Mouse (Mus musculus) gastrocnemius, adult 8-10 months (tissue): ENCODE data around the gene Depp1. TPM values are rescaled to one million over a fixed set of nuclear protein-coding genes. Genes with fewer than 3 reads are reported as not detected.
"Not testable (repeated sequence)": the region's sequence is repeated elsewhere in the genome, so short reads cannot be mapped to it uniquely, and the experiment has no call there.

Experiments used
- DNase-seq, 2 experiments: peaks; one replicate each; pipeline ENCODE4 v3.0.0; 2022; ENCODE audit warnings: low spot score in 2 of 2
- total RNA-seq, 4 experiments: library from RNA; stranded (reverse); gene quantifications; 2 replicates each; pipeline ENCODE4 v1.2.4; 2022

Depp1 gene
- 10 to 100 TPM in 1 of 4 experiments, 1 to 10 TPM in 3; 3.5 to 31.5 (median 5.1) TPM for total RNA-seq

DNA sequence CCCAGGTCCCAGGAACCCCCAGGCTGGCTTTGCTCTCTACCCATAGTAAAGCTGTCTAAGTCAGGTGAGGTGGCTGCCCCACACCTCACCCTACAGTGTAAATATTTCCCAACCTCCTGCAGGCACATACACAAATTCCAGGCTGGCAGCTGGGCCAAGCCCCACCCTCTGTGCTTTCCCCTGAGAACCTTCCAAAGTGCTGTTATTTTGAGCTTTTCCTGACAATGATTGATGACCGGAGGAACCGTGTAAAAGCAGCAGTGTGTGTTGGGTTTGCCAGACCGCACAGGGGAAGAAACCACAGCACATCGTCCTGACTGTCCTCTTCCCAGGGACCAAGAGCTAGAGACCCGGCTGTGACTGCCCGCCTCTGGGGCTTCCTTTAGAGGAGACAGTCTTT is at the start of gene Depp1:
TSS of gene Depp1 (plus strand) at position 204 of the 400 bp plus-strand sequence.
- peak; percentile 34 to 65 for DNase-seq

DNA sequence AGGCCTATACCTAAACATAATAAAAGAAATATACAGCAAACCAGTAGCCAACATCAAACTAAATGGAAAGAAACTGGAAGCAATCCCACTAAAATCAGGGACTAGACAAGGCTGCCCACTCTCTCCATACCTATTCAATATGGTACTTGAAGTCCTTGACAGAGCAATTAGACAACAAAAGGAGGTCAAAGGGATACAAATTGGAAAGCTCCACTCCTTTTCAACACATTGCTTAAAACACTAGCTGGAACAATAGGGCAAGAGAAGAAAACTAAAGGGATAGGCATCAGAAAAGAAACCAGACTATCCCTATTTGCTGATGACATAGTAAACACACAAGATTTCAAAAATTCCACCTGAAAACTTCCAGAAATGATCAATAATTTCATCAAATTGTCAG is 49.4 kb upstream of the Depp1 start:
- DNase-seq, result not testable (repeated sequence)

GRCm38 (mm10) chr6:116607230-116607629 is 43.2 kb upstream of the Depp1 start:
- DNase-seq, result no peak

- DNase-seq, result no peak
These were observed 34.7 kb upstream of the Depp1 start for GRCm38 (mm10) chr6:116615719-116616118.

GRCm38 (mm10) chr6:116618073-116618472 is 32.3 kb upstream of the Depp1 start:
- no peak for DNase-seq

- no peak for DNase-seq
These were observed 28.9 kb upstream of the Depp1 start for GRCm38 (mm10) chr6:116621318-116622023.

GRCm38 (mm10) chr6:116626417-116626816 is 24.0 kb upstream of the Depp1 start:
- not testable (repeated sequence) for DNase-seq

DNA sequence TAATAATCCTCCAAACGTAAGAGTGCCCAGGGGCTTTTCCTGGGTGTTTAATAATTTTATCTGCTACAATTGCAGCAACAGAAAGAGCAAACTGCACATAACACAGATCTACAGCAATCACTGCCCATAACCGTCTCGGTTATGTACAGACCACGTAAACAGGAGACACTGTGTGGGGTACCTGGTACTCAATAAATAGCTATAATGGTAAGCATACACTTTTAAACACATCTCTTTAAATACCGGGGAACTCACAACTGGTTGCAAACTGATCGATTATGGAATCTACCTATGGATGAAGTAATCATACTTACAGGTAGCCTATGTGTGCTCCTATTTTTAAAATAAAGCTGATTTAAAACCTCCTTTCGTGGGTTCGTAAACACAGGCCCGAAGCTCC is 22.3 kb upstream of the Depp1 start:
- no peak for DNase-seq

DNA sequence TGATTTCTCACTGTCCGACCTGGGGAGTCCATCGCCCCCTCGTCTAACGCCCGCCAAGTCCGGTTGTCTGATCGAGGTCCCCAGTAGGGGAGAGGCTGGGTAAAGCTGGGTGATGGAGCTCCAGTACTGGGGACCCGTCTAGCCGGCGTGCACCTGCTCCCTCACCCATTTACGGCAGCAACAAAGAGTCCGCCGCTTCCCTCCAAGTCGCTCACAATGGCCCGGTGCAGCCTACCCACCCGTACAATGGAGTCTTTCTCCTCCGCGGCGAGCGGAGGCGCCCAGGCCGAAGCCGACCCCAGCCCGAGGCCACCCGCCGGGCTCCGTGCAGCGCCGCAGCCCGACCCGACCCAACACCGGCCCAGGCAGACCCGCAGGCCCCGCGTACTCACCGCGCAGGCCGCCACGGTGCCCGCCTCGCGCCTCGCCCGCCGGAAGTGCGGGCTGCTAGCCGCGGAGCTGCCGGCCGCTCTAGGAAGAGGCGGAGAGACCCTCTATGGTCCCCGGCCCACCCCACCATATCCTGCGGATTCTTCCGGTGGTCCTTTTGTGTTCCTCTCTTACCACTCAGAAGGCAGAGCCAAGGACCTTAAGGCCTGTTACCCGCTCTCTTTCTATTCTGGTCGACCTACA is 21.8 kb upstream of the Depp1 start, which contains the start of gene Zfp422:
TSS of gene Zfp422 (minus strand) at position 461 of the 633 bp plus-strand sequence.
- DNase-seq, result peak in 1 of 2 experiments; percentile 33

DNA sequence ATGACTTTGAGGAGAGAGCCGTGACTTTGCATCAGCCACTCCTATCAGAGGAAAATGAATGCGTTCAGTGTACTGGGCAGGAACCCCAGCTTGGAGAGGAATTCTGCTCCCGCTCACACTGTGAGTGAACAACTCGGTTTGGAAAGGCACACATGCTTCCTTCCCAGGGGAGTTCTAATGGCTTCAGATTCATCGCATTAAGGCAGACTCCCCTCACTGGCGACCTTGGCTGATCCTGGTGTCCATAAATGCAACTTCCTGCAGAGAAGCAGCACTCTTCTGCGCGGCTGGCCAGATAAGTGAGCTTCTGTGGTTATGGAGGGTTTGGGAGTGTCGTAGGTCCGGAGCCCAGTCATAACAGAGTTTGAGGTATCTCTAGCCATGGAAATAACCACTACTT is 20.6 kb upstream of the Depp1 start:
- DNase-seq, result no peak

- DNase-seq, result peak; percentile 35 to 42
These were observed 18.3 kb upstream of the Depp1 start for GRCm38 (mm10) chr6:116632129-116632528.

DNA sequence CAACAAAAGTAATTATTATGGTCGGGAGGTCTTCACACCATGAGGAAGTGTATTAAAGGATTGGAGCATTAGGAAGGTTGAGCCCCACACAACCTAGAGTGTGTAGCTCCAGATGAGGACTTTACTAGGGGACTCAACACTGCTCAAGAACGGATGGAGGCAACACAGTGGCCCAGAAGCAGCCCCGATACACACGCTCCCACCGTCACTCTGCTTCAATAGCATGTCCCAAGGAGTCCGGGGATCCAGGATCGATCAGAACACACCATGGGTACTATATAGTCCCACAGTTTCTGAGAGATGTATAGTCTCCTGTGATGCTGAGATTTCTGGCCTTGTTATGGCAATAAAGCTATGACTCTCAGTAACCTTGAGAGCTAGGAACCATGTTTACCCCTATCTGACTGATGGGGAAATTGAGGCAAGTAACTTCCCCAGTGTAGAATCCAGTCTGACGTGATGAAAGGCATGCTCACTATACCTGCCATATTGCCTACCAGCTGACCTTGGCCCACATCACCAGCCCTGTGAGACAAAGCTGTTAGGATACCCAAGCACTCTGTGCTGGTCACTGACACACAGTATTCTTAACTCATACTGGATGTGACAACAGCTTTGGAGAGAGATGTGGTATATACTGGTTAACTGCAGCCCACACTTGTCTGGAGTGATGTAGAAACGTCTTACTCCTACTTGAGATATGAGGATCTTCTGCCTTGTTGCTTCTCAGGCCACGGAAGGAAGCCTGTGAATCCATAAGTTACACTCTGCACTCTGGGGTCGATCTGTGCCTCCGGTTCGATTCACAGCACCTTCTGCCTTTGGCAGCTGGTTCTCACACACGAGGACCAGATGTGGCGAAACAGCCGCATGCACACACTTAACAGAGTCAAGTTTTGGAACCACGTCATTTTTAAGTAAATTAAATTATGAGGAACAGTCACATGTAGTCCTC is 16.4 kb upstream of the Depp1 start:
- DNase-seq, result no peak

DNA sequence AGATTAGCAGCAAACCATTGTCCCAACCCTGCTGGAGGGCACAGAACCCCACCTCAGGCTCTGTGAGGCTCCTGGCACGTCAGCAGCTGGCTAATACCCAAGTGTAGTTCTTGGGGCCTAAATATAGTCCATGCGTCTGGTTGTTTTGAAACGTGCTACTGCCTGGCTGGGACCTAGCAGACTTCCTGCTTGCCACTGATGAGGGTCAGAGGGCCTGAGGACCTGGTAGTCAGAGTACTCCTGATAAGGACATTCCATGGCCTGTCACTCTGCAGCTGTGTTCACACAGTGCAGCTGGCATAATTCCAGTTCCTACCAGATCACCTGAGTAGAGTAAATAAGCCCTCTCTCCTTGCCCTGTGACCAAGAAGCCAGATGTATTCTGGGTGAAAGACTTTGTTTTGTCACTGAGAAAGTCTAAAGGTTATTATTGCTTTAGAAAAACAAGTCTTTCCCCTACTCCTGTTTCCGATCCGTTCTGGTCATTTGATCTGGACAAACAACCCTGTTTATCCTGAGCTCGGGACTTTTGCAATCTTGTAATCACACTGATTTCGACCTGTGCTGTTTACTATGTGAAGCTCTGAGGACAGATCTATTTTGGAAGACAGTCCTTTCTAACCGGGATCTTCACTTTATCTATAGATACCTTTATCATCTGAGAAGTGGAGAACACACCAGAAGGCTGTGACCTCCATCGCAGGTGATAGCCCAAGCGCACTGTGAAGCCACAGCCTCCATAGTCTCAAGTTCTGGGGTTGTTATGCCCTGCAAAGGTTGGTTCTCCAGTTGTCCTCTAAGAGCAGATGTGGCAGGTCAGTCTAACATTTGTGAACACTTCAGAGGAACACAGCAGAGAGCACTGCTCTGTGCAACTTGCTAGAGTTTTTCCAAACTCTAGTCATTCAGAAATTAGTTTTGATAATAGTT is 14.9 kb upstream of the Depp1 start:
- peak; percentile 28 to 50 for DNase-seq

- DNase-seq, result no peak
These were observed 13.7 kb upstream of the Depp1 start for GRCm38 (mm10) chr6:116636581-116637235.

DNA sequence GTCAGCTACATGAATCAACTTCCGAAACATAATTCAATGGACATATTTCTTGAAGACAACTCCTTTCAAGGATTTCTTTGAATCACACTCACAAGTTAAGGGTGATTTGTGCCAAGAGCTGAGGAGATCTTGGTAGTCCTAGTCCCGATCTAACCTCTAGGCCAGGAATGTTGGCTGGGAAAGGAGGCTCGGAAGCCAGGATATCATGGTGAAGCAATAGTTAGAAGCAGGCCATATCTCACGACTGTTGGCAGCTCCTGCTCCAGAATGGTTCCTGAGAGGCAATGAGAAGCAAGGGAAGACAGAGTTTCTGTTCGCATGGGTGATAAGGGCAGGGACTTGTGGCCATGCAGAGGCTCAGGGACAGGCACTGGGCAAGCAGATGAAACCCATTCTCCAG is 12.9 kb upstream of the Depp1 start:
- peak in 1 of 2 experiments; percentile 28 for DNase-seq

- DNase-seq, result no peak
These were observed 11.5 kb upstream of the Depp1 start for GRCm38 (mm10) chr6:116638871-116639270.

GRCm38 (mm10) chr6:116639663-116640062 is 10.7 kb upstream of the Depp1 start:
- DNase-seq, result no peak

GRCm38 (mm10) chr6:116642942-116643341 is 7.5 kb upstream of the Depp1 start:
- DNase-seq, result no peak

- no peak for DNase-seq
These were observed 6.5 kb upstream of the Depp1 start for GRCm38 (mm10) chr6:116643881-116644280.

DNA sequence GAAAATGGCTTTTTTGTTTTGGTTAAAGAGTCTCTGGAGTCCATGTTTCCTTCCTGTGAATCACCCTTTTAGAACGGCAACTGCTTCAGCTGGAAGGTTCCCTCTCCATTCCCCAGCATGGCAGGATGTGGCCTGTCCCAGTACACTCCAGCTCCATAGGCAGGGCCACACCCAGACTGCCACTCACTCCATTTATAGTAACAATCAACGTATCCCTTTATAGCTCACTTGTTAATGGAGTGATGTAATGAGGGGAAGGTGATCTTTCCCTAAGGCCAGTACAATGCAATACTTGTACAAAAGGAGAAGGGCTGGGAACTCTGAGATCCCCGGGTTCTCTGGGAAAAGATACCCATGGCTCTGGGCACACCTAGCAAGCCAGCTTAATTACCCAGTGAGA is 6.1 kb upstream of the Depp1 start:
- DNase-seq, result no peak
